Mouse (Mus musculus) CH12.LX (cell line): ENCODE data around the gene Stk39. TPM values are rescaled to one million over a fixed set of nuclear protein-coding genes. Genes with fewer than 3 reads are reported as not detected.

Source experiments
- DNase-seq: peaks from one replicate; pipeline ENCODE4 v3.0.0-alpha.2; 2013; ENCODE audit errors: extremely low read depth
- H3K27ac ChIP-seq: 2 replicates; pipeline ENCODE4 v1.5.1; 2012; ENCODE audit warnings: low read depth, mild to moderate bottlenecking, control low read depth, moderate library complexity; ENCODE audit not compliant: insufficient read depth
- H3K27me3 ChIP-seq: replicated peaks from 2 replicates; pipeline ENCODE3; 2012; ENCODE audit warnings: inconsistent platforms
- H3K36me3 ChIP-seq, 2 experiments: replicated peaks in 1 of 2; 2 replicates each; pipeline versions ENCODE3 to v1.6.1; 2012; ENCODE audit warnings: inconsistent platforms in 1 of 2, low read length in 1 of 2, mild to moderate bottlenecking in 1 of 2, mixed read lengths in 1 of 2, moderate library complexity in 1 of 2; ENCODE audit not compliant: control insufficient read depth in 1 of 2, insufficient read depth in 1 of 2
- H3K4me1 ChIP-seq, 2 experiments: 2 replicates each; pipeline ENCODE4 v1.6.1; 2012; ENCODE audit warnings: inconsistent platforms in 1 of 2, moderate library complexity in 1 of 2; ENCODE audit not compliant: insufficient read depth in 2 of 2, control insufficient read depth in 1 of 2
- H3K4me2 ChIP-seq: 2 replicates; pipeline ENCODE4 v1.6.1; 2012; ENCODE audit warnings: low read depth, mild to moderate bottlenecking, control low read depth; ENCODE audit not compliant: poor library complexity, insufficient read depth, severe bottlenecking
- H3K4me3 ChIP-seq, 3 experiments: fragments of 150-350 bp in 1 of 3; sonication (generic) in 1 of 3; replicated peaks in 1 of 3; 2 replicates each; pipeline versions ENCODE3 to v1.5.1; 2011 to 2012; ENCODE audit warnings: low read depth in 2 of 3, low read length in 2 of 3, mild to moderate bottlenecking in 2 of 3, moderate library complexity in 2 of 3, control low read depth in 1 of 3, improper control_type of control experiment in 1 of 3, inconsistent platforms in 1 of 3, mixed read lengths in 1 of 3; ENCODE audit not compliant: poor library complexity in 1 of 3
- H3K79me2 ChIP-seq: replicated peaks from 2 replicates; pipeline ENCODE4 v1.6.1; 2012; ENCODE audit warnings: mild to moderate bottlenecking, moderate library complexity; ENCODE audit not compliant: control insufficient read depth, poor library complexity, insufficient read depth, severe bottlenecking; ENCODE audit errors: extremely low read depth
- H3K9ac ChIP-seq: 2 replicates; pipeline ENCODE4 v1.6.1; 2012; ENCODE audit warnings: low read depth, mild to moderate bottlenecking, control low read depth, moderate library complexity; ENCODE audit not compliant: insufficient read depth
- H3K9me3 ChIP-seq: replicated peaks from 2 replicates; pipeline ENCODE3; 2012; ENCODE audit warnings: low read length, inconsistent platforms, mixed read lengths
- BHLHE40 ChIP-seq: IDR thresholded peaks from 2 replicates; pipeline ENCODE4 v1.6.1; 2011; ENCODE audit warnings: mild to moderate bottlenecking, low read depth, low read length, improper control_type of control experiment
- CTCF ChIP-seq, 2 experiments: IDR thresholded peaks in 1 of 2; conservative IDR thresholded peaks in 1 of 2; 2 replicates each; pipeline ENCODE4 v1.5.1; 2011 to 2012; ENCODE audit warnings: low read depth in 2 of 2, low read length in 2 of 2, improper control_type of control experiment in 1 of 2, inconsistent platforms in 1 of 2, mild to moderate bottlenecking in 1 of 2, moderate library complexity in 1 of 2
- ELF1 ChIP-seq: IDR thresholded peaks from 2 replicates; pipeline ENCODE4 v1.6.1; 2014; ENCODE audit warnings: low read depth, mild to moderate bottlenecking, inconsistent platforms, low read length, improper control_type of control experiment
- EP300 ChIP-seq: IDR thresholded peaks from 2 replicates; pipeline ENCODE4 v1.6.1; 2011; ENCODE audit warnings: low read length, improper control_type of control experiment
- JUN ChIP-seq: IDR thresholded peaks from 2 replicates; pipeline ENCODE4 v1.6.1; 2011; ENCODE audit warnings: low read depth, mild to moderate bottlenecking, low read length, improper control_type of control experiment, moderate library complexity; ENCODE audit not compliant: insufficient read depth
- MAX ChIP-seq: IDR thresholded peaks from 2 replicates; pipeline ENCODE4 v1.6.1; 2011; ENCODE audit warnings: low read length, improper control_type of control experiment
- MAZ ChIP-seq: IDR thresholded peaks from 2 replicates; pipeline ENCODE4 v1.6.1; 2012; ENCODE audit warnings: low read depth, mild to moderate bottlenecking, inconsistent platforms, low read length, improper control_type of control experiment, moderate library complexity
- MEF2A ChIP-seq: IDR thresholded peaks from 2 replicates; pipeline ENCODE4 v1.6.1; 2014; ENCODE audit warnings: low read depth, mild to moderate bottlenecking, inconsistent platforms, low read length, improper control_type of control experiment, borderline replicate concordance
- MYC ChIP-seq: IDR thresholded peaks from 2 replicates; pipeline ENCODE4 v1.6.1; 2011; ENCODE audit warnings: low read depth, mild to moderate bottlenecking, improper control_type of control experiment, low read length
- NRF1 ChIP-seq: IDR thresholded peaks from 2 replicates; pipeline ENCODE4 v1.6.1; 2014; ENCODE audit warnings: low read depth, mild to moderate bottlenecking, inconsistent platforms, low read length, improper control_type of control experiment, moderate library complexity
- POLR2AphosphoS2 ChIP-seq: IDR thresholded peaks from 2 replicates; pipeline ENCODE4 v1.6.1; 2011; ENCODE audit warnings: low read depth, low read length, improper control_type of control experiment
- RAD21 ChIP-seq: IDR thresholded peaks from 2 replicates; pipeline ENCODE4 v1.6.1; 2011; ENCODE audit warnings: low read depth, mild to moderate bottlenecking, low read length, improper control_type of control experiment, moderate library complexity
- RCOR1 ChIP-seq: conservative IDR thresholded peaks from 2 replicates; pipeline ENCODE4 v1.6.1; 2012; ENCODE audit warnings: low read depth, mild to moderate bottlenecking, inconsistent platforms, low read length, improper control_type of control experiment
- TCF12 ChIP-seq: IDR thresholded peaks from 2 replicates; pipeline ENCODE4 v1.6.1; 2014; ENCODE audit warnings: low read depth, mild to moderate bottlenecking, inconsistent platforms, low read length, improper control_type of control experiment
- UBTF ChIP-seq: IDR thresholded peaks from 2 replicates; pipeline ENCODE4 v1.6.1; 2012; ENCODE audit warnings: low read depth, mild to moderate bottlenecking, inconsistent platforms, low read length, improper control_type of control experiment, moderate library complexity
- USF1 ChIP-seq: IDR thresholded peaks from 2 replicates; pipeline ENCODE4 v1.6.1; 2014; ENCODE audit warnings: low read depth, mild to moderate bottlenecking, inconsistent platforms, low read length, improper control_type of control experiment
- ZC3H11A ChIP-seq: IDR thresholded peaks from 2 replicates; pipeline ENCODE4 v1.6.1; 2012; ENCODE audit warnings: low read depth, mild to moderate bottlenecking, inconsistent platforms, low read length, improper control_type of control experiment
- dilution Hi-C: fragments of 300-500 bp; cut with MboI; formaldehyde crosslinking; loops from 2 replicates; pipeline ENCODE4 v1.14.3; 2020; ENCODE audit warnings: low sequenced_read_pairs; ENCODE audit not compliant: extremely low pct_unique_long_range_greater_than_20kb, extremely low pct_ligation_motif_present
- in situ Hi-C: fragments of 300-500 bp; cut with MboI; formaldehyde crosslinking; loops from 3 replicates; pipeline ENCODE4 v1.14.3; 2019; ENCODE audit warnings: low sequenced_read_pairs, low pct_ligation_motif_present, low pct_unique_long_range_greater_than_20kb, mixed read lengths
- polyA plus RNA-seq: library from polyadenylated mRNA; unstranded; fragments of >175 nt; gene quantifications from 2 replicates; pipeline ENCODE4 v1.2.1, GENCODE M21; 2012; ENCODE audit warnings: low read depth; ENCODE audit not compliant: insufficient read length
- total RNA-seq, 2 experiments: library from RNA; depleted of rRNA; stranded (reverse); fragments of 300-350 nt in 1 of 2; fragments of >200 nt in 1 of 2; gene quantifications; 2 replicates each; pipeline ENCODE4 v1.2.3; 2012 to 2014

Stk39 gene
- total and polyA plus RNA-seq, 3 experiments, result not detected

DNA sequence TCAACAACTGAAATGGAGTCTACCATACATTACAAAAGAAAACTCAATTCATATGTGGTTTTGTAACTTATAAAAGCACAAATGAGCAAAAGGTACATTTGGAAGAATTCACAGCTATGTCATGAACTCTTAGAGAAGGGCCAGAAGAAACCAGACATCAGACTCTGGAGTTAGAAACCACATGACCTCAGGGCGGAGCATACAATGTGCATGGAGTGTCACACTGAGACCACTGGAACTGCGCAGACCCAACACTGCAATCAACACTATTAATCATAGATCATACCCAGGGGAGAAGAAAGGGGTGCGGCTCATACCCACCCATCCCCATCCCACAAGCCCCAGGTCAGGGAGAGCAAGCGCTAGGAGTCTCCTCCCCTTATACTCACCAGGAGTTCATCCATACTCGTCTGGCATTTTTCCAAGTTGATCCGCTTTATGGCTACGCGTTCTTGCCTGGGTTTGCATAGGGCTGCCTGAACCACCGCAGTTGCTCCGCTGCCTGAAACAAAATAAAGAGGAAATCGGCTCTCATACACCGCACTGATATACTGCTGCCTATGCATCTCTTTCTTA lies 62.3 kb downstream of the Stk39 start:
- Histone ChIP-seq H3K4me3 (no peak overlapping the region), H3K9ac (no peak overlapping the region), H3K27ac (no peak overlapping the region), H3K4me2 (no peak overlapping the region), H3K79me2 (no peaks in the 10 kb centered on the region), H3K36me3 (no peaks in the 10 kb centered on the region), H3K9me3 (peaks cover 80% of the 10 kb centered on the region), H3K4me1 (no peaks in the 10 kb centered on the region), H3K27me3 (no peaks in the 10 kb centered on the region)
- DNase-seq, result no peak
- TF ChIP-seq TCF12 (no peak), POLR2AphosphoS2 (no peak)
- dilution Hi-C loops, result no loop called here
- in situ Hi-C loops, result no loop called here

DNA sequence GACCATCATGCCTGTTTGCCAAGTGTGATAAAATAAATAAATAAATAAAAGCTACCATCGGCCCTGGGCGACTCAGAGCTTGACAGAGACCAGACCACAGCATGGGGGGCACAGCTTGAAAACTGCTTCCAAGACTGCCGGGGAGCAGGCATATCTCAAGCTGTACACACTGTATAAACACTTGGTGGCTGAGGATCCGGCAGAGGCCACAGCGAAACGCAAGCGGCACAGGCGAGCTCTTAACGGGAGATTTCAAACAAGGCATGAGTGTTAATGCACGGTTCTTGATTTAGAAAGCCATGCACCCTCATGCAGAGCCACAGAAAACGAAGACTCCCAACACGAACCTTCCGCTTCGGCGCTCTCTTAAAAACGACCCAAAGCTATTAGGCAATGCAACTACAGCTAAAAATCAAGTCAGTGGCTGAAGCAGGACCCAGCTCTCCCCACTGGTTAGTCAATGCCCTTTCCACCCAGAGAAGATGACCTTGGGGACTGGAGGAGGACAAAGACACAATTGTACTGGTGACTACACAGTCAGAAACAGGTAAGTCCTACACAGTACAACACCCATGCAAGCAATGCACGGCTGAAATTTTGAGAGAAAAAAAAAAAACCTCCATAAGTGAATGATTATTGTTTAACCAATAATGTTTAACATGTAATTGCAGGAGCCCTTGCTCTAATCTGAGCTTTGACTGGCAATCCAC lies 63.6 kb downstream of the Stk39 start:
- in situ Hi-C loops, result no loop called here

GRCm38 (mm10) chr2:68407179-68407950 lies 64.7 kb downstream of the Stk39 start:
- H3K9ac ChIP-seq, result no peak overlapping the region
- dilution Hi-C loops, result no loop called here
- H3K4me3 ChIP-seq, result no peak overlapping the region
- H3K4me2 ChIP-seq, result no peak overlapping the region
- H3K79me2 ChIP-seq, result no peaks in the 10 kb centered on the region
- DNase-seq, result no peak
- H3K9me3 ChIP-seq, result peaks cover 80% of the 10 kb centered on the region
- no peaks in the 10 kb centered on the region for H3K4me1 ChIP-seq
- in situ Hi-C loops, result no loop called here
- TF ChIP-seq MYC, result no peak
- TF ChIP-seq ZC3H11A, result no peak
- no peak for TF ChIP-seq BHLHE40
- no peak for TF ChIP-seq ELF1
- H3K27ac ChIP-seq, result no peak overlapping the region
- no peaks in the 10 kb centered on the region for H3K36me3 ChIP-seq
- no peaks in the 10 kb centered on the region for H3K27me3 ChIP-seq

More for the DNA sequence above, 63.6 kb downstream of the Stk39 start:
- Histone ChIP-seq H3K9me3 (peaks cover 80% of the 10 kb centered on the region), H3K4me2 (no peak overlapping the region), H3K9ac (no peak overlapping the region), H3K79me2 (no peaks in the 10 kb centered on the region), H3K27ac (no peak overlapping the region), H3K36me3 (no peaks in the 10 kb centered on the region), H3K4me3 (no peak overlapping the region), H3K4me1 (no peaks in the 10 kb centered on the region), H3K27me3 (no peaks in the 10 kb centered on the region)
- DNase-seq, result no peak
- dilution Hi-C loops, result no loop called here
- TF ChIP-seq CTCF (conservative IDR thresholded peaks at IDR 0.05 in 1 of 2, IDR thresholded peaks at IDR 0.05 in 1 of 2; ENCODE audit: low read depth in 2 of 2, low read length in 2 of 2), result no peak
- TF ChIP-seq NRF1, result no peak
- TF ChIP-seq POLR2AphosphoS2, result no peak
- TF ChIP-seq MYC, result no peak
- no peak for TF ChIP-seq UBTF
- no peak for TF ChIP-seq RCOR1
- TF ChIP-seq USF1, result no peak
- no peak for TF ChIP-seq MEF2A
- TF ChIP-seq RAD21, result no peak
- no peak for TF ChIP-seq EP300
- TF ChIP-seq MAX, result no peak
- TF ChIP-seq MAZ, result no peak
- no peak for TF ChIP-seq JUN
